Mouse (Mus musculus) testis, adult 2 months (tissue): ENCODE measurements around the gene Vps53.

Experiments used
- CTCF ChIP-seq: fragments of 200-500 bp; IDR thresholded peaks from 2 replicates; pipeline ENCODE4 v1.5.1; 2012; ENCODE audit warnings: low read depth, mild to moderate bottlenecking, inconsistent platforms, low read length, moderate library complexity; ENCODE audit not compliant: control insufficient read depth, insufficient read depth, insufficient replicate concordance
- POLR2A ChIP-seq: fragments of 200-500 bp; IDR thresholded peaks from 2 replicates; pipeline ENCODE4 v1.6.1; 2012; ENCODE audit warnings: low read depth, mild to moderate bottlenecking, inconsistent platforms, low read length, moderate library complexity; ENCODE audit not compliant: control insufficient read depth

DNA sequence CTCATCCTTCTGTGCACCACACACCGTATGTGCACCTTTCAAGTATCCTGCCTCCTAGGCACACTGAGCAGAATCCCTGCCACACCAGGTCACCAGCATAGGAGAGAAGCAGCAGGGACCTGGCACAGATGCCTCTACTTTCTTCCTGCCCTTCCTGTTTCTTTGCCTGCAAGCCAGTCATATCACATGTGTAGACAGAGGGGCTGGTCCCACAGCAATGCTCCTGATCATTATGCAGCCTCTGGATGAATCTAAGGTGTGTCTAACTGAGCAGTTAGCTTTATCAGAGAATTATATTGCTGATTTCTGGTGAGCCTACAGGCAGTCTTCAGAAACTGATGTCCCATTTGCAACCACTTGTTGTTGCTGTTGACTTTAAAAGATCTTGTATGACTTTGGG, 34.3 kb downstream of the Vps53 start:
- TF ChIP-seq POLR2A (no peak), CTCF (no peak)
